Mouse (Mus musculus): Measurements from ENCODE around the gene Cd2. TPM values are rescaled to one million over a fixed set of nuclear protein-coding genes. Genes with fewer than 3 reads are reported as not detected.

Gene Cd2
- total RNA-seq, 1 experiment = 0.62 TPM

- TF ChIP-seq ZC3H11A (IDR thresholded peaks at IDR 0.05; ENCODE audit: borderline replicate concordance, low read depth, low read length) (peak; percentile 69; the same call in 1 of the 2 replicates), MAFK (IDR thresholded peaks at IDR 0.05; ENCODE audit: insufficient read depth, low read depth, low read length) (no peak)
- H3K4me3 ChIP-seq (ENCODE audit: insufficient read depth in 1 of 2, low read depth in 1 of 2, low read length in 2 of 2, poor library complexity in 1 of 2, severe bottlenecking in 1 of 2) = no peak overlapping the region
- no peaks in the 10 kb centered on the region for H3K36me3 ChIP-seq (ENCODE audit: control insufficient read depth, insufficient read depth, low read length, poor library complexity, severe bottlenecking)
- in situ Hi-C loops (cut with MboI; ENCODE audit: low sequenced_read_pairs in 2 of 2, unreplicated experiment in 2 of 2) = loop anchor here (25.0 kb wide), 2 partner anchors 158 to 508 kb away; no protein-coding TSS in a partner anchor
- peaks cover 3 to 4% of the 10 kb centered on the region in 2 experiments; a peak in 3 of 4 replicates for H3K4me1 ChIP-seq (ENCODE audit: control insufficient read depth in 2 of 2, insufficient read depth in 2 of 2, low read length in 2 of 2, poor library complexity in 1 of 2)
- H3K9me3 ChIP-seq (ENCODE audit: control insufficient read depth, insufficient read depth, low read depth, low read length) = no peaks in the 10 kb centered on the region
- H3K9ac ChIP-seq (ENCODE audit: insufficient read depth, low read depth, low read length, poor library complexity, severe bottlenecking) = no peak overlapping the region
- H3K27ac ChIP-seq (ENCODE audit: insufficient read depth, low read depth, low read length, poor library complexity, severe bottlenecking) = no peak overlapping the region
- DNase-seq (ENCODE audit: low read depth, low spot score) = peak; percentile 70
Measured at GRCm38 (mm10) chr3:101304156-101304555, 16.4 kb upstream of the Cd2 start.

GRCm38 (mm10) chr3:101300271-101301071, 12.7 kb upstream of the Cd2 start:
- Histone ChIP-seq H3K9ac (ENCODE audit: insufficient read depth, low read depth, low read length, poor library complexity, severe bottlenecking) (no peak overlapping the region), H3K9me3 (ENCODE audit: control insufficient read depth, insufficient read depth, low read depth, low read length) (no peaks in the 10 kb centered on the region), H3K4me3 (ENCODE audit: insufficient read depth in 1 of 2, low read depth in 1 of 2, low read length in 2 of 2, poor library complexity in 1 of 2, severe bottlenecking in 1 of 2) (no peak overlapping the region), H3K36me3 (ENCODE audit: control insufficient read depth, insufficient read depth, low read length, poor library complexity, severe bottlenecking) (no peaks in the 10 kb centered on the region), H3K4me1 (ENCODE audit: control insufficient read depth in 2 of 2, insufficient read depth in 2 of 2, low read length in 2 of 2, poor library complexity in 1 of 2) (peaks cover 0 to 4% of the 10 kb centered on the region in 2 experiments; a peak in 1 of 4 replicates), H3K27ac (ENCODE audit: insufficient read depth, low read depth, low read length, poor library complexity, severe bottlenecking) (no peak overlapping the region)
- DNase-seq (ENCODE audit: low read depth, low spot score) = no peak
- in situ Hi-C loops (cut with MboI; ENCODE audit: low sequenced_read_pairs in 2 of 2, unreplicated experiment in 2 of 2) = loop anchor here (25.0 kb wide), 2 partner anchors 162 to 512 kb away; no protein-coding TSS in a partner anchor
- TF ChIP-seq MAFK (IDR thresholded peaks at IDR 0.05; ENCODE audit: insufficient read depth, low read depth, low read length) = no peak

- in situ Hi-C loops (cut with MboI; ENCODE audit: low sequenced_read_pairs in 2 of 2, unreplicated experiment in 2 of 2) = loop anchor here in 1 of 2 experiments (10.0 kb wide), 1 partner anchor 325 kb away; no protein-coding TSS in a partner anchor
- Histone ChIP-seq H3K9me3 (ENCODE audit: control insufficient read depth, insufficient read depth, low read depth, low read length) (no peaks in the 10 kb centered on the region), H3K36me3 (ENCODE audit: control insufficient read depth, insufficient read depth, low read length, poor library complexity, severe bottlenecking) (no peaks in the 10 kb centered on the region), H3K4me3 (ENCODE audit: insufficient read depth in 1 of 2, low read depth in 1 of 2, low read length in 2 of 2, poor library complexity in 1 of 2, severe bottlenecking in 1 of 2) (no peak overlapping the region), H3K4me1 (ENCODE audit: control insufficient read depth in 2 of 2, insufficient read depth in 2 of 2, low read length in 2 of 2, poor library complexity in 1 of 2) (peaks cover 4 to 6% of the 10 kb centered on the region in 2 experiments; a peak in 2 of 4 replicates), H3K27ac (ENCODE audit: insufficient read depth, low read depth, low read length, poor library complexity, severe bottlenecking) (no peak overlapping the region), H3K9ac (ENCODE audit: insufficient read depth, low read depth, low read length, poor library complexity, severe bottlenecking) (no peak overlapping the region)
- TF ChIP-seq ZNF384 (IDR thresholded peaks at IDR 0.05; ENCODE audit: low read depth, low read length) (no peak), HCFC1 (IDR thresholded peaks at IDR 0.05; ENCODE audit: borderline replicate concordance, insufficient read depth, low read length) (no peak), CHD2 (IDR thresholded peaks at IDR 0.05; ENCODE audit: low read depth, low read length) (no peak), ZC3H11A (IDR thresholded peaks at IDR 0.05; ENCODE audit: borderline replicate concordance, low read depth, low read length) (no peak), MAFK (IDR thresholded peaks at IDR 0.05; ENCODE audit: insufficient read depth, low read depth, low read length) (no peak)
- DNase-seq (ENCODE audit: low read depth, low spot score) = no peak
Measured at GRCm38 (mm10) chr3:101299591-101299990, 11.9 kb upstream of the Cd2 start.

GRCm38 (mm10) chr3:101297221-101297620, 9.5 kb upstream of the Cd2 start:
- no peak overlapping the region for H3K9ac ChIP-seq (ENCODE audit: insufficient read depth, low read depth, low read length, poor library complexity, severe bottlenecking)
- no peaks in the 10 kb centered on the region for H3K36me3 ChIP-seq (ENCODE audit: control insufficient read depth, insufficient read depth, low read length, poor library complexity, severe bottlenecking)
- no peak overlapping the region for H3K4me3 ChIP-seq (ENCODE audit: insufficient read depth in 1 of 2, low read depth in 1 of 2, low read length in 2 of 2, poor library complexity in 1 of 2, severe bottlenecking in 1 of 2)
- TF ChIP-seq ZC3H11A (IDR thresholded peaks at IDR 0.05; ENCODE audit: borderline replicate concordance, low read depth, low read length) (no peak), CHD2 (IDR thresholded peaks at IDR 0.05; ENCODE audit: low read depth, low read length) (no peak), HCFC1 (IDR thresholded peaks at IDR 0.05; ENCODE audit: borderline replicate concordance, insufficient read depth, low read length) (no peak), MAFK (IDR thresholded peaks at IDR 0.05; ENCODE audit: insufficient read depth, low read depth, low read length) (no peak), ZNF384 (IDR thresholded peaks at IDR 0.05; ENCODE audit: low read depth, low read length) (no peak)
- DNase-seq (ENCODE audit: low read depth, low spot score) = no peak
- peaks cover 4 to 8% of the 10 kb centered on the region in 2 experiments; a peak in 2 of 4 replicates for H3K4me1 ChIP-seq (ENCODE audit: control insufficient read depth in 2 of 2, insufficient read depth in 2 of 2, low read length in 2 of 2, poor library complexity in 1 of 2)
- H3K9me3 ChIP-seq (ENCODE audit: control insufficient read depth, insufficient read depth, low read depth, low read length) = no peaks in the 10 kb centered on the region
- H3K27ac ChIP-seq (ENCODE audit: insufficient read depth, low read depth, low read length, poor library complexity, severe bottlenecking) = no peak overlapping the region
- in situ Hi-C loops (cut with MboI; ENCODE audit: low sequenced_read_pairs in 2 of 2, unreplicated experiment in 2 of 2) = loop anchor here in 1 of 2 experiments (10.0 kb wide), 1 partner anchor 322 kb away; no protein-coding TSS in a partner anchor

Data from ES-E14 (cell line).